Mouse (Mus musculus): ENCODE measurements around the gene Usp27x.

Gene Usp27x

GRCm38 (mm10) chrX:7375716-7376480, at the start of gene Usp27x:
Gene Usp27x (minus strand): TSS chrX:7375830.
- DNase-seq (ENCODE audit: low read depth in 1 of 2, low spot score in 2 of 2): peak; percentile 10 to 59

DNA sequence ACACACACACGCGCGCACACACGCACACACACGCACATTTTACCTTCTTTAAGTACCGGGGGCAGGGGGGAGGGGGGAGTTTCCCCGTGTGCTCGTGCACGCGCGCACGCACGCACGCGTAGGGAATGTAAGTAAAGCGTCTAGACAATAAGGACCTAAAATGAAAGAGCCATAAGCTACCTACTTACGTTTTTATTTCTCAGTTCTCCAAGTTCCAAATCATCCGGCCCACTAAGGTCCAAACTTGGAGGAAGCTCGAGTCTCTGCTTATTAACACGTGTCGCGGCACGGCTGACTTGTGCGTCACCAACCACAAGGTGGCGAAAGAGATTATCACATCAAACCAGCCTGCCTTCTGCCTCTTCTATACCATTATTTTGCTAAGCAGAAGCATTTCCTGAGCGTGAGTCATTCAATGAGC, 47.1 kb upstream of the Usp27x start:
- DNase-seq (ENCODE audit: low read depth in 1 of 2, low spot score in 2 of 2): peak; percentile 13 to 57

DNA sequence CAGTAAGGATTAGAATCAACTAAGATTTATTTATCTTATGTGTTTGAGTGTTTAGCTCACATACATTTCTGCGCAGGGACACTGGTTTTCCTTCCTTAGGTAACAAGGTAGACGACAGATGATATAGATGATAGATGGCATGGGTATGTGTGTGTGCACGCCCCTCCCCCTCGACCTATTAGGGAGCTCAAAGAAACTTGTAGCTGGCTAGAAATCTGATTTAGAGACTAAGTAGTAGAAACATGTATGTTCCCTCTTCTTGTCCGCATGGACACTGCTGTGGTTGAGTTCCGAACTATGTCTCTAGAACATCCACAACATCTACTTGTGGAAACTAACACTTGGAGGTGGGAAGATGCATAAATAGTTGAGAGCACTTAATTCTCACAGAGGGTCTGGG, 46.5 kb upstream of the Usp27x start:
- no peak for DNase-seq (ENCODE audit: low read depth in 1 of 2, low spot score in 2 of 2)

DNA sequence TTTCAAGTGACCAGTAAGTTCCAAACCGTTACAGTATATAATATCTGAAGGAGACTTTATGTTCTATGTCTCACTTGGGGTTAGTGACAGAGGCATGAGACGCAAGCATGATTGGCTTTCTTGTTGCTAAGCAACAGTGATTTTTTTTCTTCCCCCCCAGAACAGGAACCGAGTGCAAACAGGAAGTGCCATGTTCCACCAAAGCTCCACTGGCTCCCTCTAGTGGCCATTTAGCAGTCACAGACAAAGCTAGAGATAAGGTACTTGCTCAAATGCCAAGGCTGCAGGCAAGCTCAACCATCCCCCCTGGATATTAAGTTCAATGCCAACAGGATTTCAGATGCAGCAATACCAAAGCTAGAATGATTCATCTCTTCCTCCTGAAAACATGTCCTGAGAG, 45.4 kb upstream of the Usp27x start:
- peak; percentile 28 to 31 for DNase-seq (ENCODE audit: low read depth in 1 of 2, low spot score in 2 of 2)

- no peak for DNase-seq (ENCODE audit: low read depth in 1 of 2, low spot score in 2 of 2)
These were observed 40.7 kb upstream of the Usp27x start for GRCm38 (mm10) chrX:7416178-7416871.

GRCm38 (mm10) chrX:7415308-7415707, 39.7 kb upstream of the Usp27x start:
- DNase-seq (ENCODE audit: low read depth in 1 of 2, low spot score in 2 of 2): no peak

DNA sequence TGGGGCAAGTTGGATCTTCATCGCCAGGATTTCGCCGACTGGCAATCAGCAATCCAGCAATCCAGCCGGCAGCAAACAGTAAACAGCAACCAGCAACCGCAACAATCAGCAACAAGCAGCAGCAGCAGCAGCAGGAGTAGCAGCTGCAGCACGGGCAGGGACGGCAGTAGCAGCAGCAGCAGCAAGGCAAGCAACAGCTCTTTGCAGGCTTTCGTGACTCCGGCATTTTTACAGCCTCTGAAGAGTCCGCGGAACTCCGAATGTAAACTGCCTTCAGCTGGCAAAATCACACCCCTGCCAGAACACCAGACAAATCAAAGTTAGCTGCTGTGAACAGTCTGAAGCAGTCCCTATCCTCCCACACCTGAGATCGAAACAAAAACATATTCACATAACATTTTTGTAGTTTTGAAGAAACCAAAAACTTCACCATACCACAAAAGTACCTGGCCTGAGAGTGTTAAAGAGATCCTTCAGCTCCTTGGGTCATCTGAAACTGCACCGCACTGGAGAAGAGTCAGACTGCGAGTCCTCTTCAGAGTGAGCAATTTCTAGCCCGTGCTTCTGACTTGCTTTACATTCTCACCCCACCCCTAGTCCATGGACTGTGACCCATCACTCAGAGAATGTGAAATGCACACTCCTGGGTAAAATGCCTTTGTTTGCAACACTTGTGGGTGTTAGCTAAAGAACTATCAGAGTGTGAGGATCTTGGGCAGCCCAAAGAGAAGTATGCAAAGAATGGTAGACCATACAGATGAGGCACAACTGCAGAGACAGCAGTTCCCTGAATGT, 36.8 kb upstream of the Usp27x start:
- DNase-seq (ENCODE audit: low read depth in 1 of 2, low spot score in 2 of 2): no peak

- DNase-seq (ENCODE audit: low read depth in 1 of 2, low spot score in 2 of 2): no peak
These were observed 956 bp upstream of the Usp27x start for GRCm38 (mm10) chrX:7376586-7376985.

GRCm38 (mm10) chrX:7375322-7375715, 311 bp downstream of the Usp27x start:
- no peak for DNase-seq (ENCODE audit: low read depth in 1 of 2, low spot score in 2 of 2)

DNA sequence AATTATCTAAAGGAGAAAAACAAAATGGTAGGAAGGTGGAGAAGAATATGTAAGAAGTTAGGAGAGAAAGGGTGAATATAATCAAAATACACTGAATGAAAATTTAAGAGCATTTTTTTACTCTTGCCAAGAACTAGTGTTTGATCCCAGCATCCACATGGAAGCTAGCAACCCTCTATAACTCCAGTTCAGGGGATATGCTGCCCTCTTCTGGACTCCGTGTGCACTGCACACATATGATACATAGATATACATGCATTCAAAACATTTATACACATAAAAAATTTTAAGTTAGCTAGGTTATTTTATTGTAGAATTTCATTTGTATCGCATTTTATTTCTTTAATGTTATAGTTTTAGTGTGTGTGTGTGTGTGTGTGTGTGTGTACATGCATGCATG, 50.2 kb downstream of the Usp27x start:
- no peak for DNase-seq (ENCODE audit: low read depth in 1 of 2, low spot score in 2 of 2)

- DNase-seq (ENCODE audit: low read depth in 1 of 2, low spot score in 2 of 2): peak in 1 of 2 experiments; percentile 2
These were observed 53.3 kb downstream of the Usp27x start for GRCm38 (mm10) chrX:7322288-7322687.

All from monocyte, adult 2 months (primary cell).